Mouse (Mus musculus) MEL (cell line): ENCODE measurements at regions not wholly inside any gene's neighbourhood (a gene's known extent, or its start where the extent isn't known, plus 50 kb on each side); places are given as distances from the start of the nearest gene placed in this dataset.

Source experiments
- DNase-seq: peaks from one replicate; pipeline ENCODE4 v3.0.0; 2011; ENCODE audit warnings: low read depth, low spot score
- H3K27ac ChIP-seq: 2 replicates; pipeline ENCODE4 v1.5.1; 2012; ENCODE audit warnings: low read depth, mild to moderate bottlenecking, control low read depth, low read length, moderate library complexity; ENCODE audit not compliant: control insufficient read depth
- H3K27me3 ChIP-seq, 2 experiments: fragments of 150-350 bp in 1 of 2; sonication (generic) in 1 of 2; 2 replicates each; pipeline ENCODE4 v1.6.1; 2012; ENCODE audit warnings: low read length in 2 of 2, mild to moderate bottlenecking in 2 of 2, improper control_type of control experiment in 1 of 2, moderate library complexity in 1 of 2; ENCODE audit not compliant: insufficient read depth in 2 of 2, control insufficient read depth in 1 of 2
- H3K36me3 ChIP-seq, 2 experiments: 2 replicates each; pipeline ENCODE4 v1.6.1; 2012 to 2014; ENCODE audit warnings: low read length in 2 of 2, improper control_type of control experiment in 1 of 2, inconsistent platforms in 1 of 2, mild to moderate bottlenecking in 1 of 2; ENCODE audit not compliant: insufficient read depth in 2 of 2, control insufficient read depth in 1 of 2
- H3K4me1 ChIP-seq, 2 experiments: fragments of 150-350 bp in 1 of 2; sonication (generic) in 1 of 2; 2 replicates each; pipeline ENCODE4 v1.6.1; 2012; ENCODE audit warnings: low read length in 2 of 2, improper control_type of control experiment in 1 of 2, mild to moderate bottlenecking in 1 of 2; ENCODE audit not compliant: insufficient read depth in 2 of 2, control insufficient read depth in 1 of 2
- H3K4me3 ChIP-seq, 2 experiments: fragments of 150-350 bp in 1 of 2; sonication (generic) in 1 of 2; 2 replicates each; pipeline ENCODE4 v1.5.1; 2012; ENCODE audit warnings: low read depth in 2 of 2, low read length in 2 of 2, mild to moderate bottlenecking in 2 of 2, moderate library complexity in 2 of 2, control low read depth in 1 of 2, improper control_type of control experiment in 1 of 2; ENCODE audit not compliant: control insufficient read depth in 1 of 2, insufficient read depth in 1 of 2
- H3K79me2 ChIP-seq: 2 replicates; pipeline ENCODE4 v1.6.1; 2012; ENCODE audit warnings: mild to moderate bottlenecking, low read length, moderate library complexity; ENCODE audit not compliant: control insufficient read depth, poor library complexity, insufficient read depth
- H3K9ac ChIP-seq: 2 replicates; pipeline ENCODE4 v1.6.1; 2012; ENCODE audit warnings: low read depth, mild to moderate bottlenecking, control low read depth, low read length, moderate library complexity; ENCODE audit not compliant: control insufficient read depth, poor library complexity, severe bottlenecking
- H3K9me3 ChIP-seq: fragments of 150-350 bp; sonication (generic); replicated peaks from 2 replicates; pipeline ENCODE4 v1.6.1; 2012; ENCODE audit warnings: mild to moderate bottlenecking, low read length, improper control_type of control experiment, moderate library complexity; ENCODE audit not compliant: insufficient read depth
- CHD2 ChIP-seq: IDR thresholded peaks from 2 replicates; pipeline ENCODE4 v1.6.1; 2011; ENCODE audit warnings: low read length, improper control_type of control experiment
- EP300 ChIP-seq, 2 experiments: IDR thresholded peaks; 2 replicates each; pipeline ENCODE4 v1.6.1; 2011; ENCODE audit warnings: improper control_type of control experiment in 2 of 2, low read length in 2 of 2, low read depth in 1 of 2, mild to moderate bottlenecking in 1 of 2
- GATA1 ChIP-seq: IDR thresholded peaks from 2 replicates; pipeline ENCODE4 v1.6.1; 2011; ENCODE audit warnings: low read depth, low read length, improper control_type of control experiment
- HCFC1 ChIP-seq: IDR thresholded peaks from 2 replicates; pipeline ENCODE4 v1.6.1; 2012; ENCODE audit warnings: low read depth, mild to moderate bottlenecking, inconsistent platforms, low read length, improper control_type of control experiment, moderate library complexity
- JUND ChIP-seq: IDR thresholded peaks from 2 replicates; pipeline ENCODE4 v1.6.1; 2011; ENCODE audit warnings: low read depth, mild to moderate bottlenecking, improper control_type of control experiment, low read length
- MAX ChIP-seq: IDR thresholded peaks from 2 replicates; pipeline ENCODE4 v1.6.1; 2011; ENCODE audit warnings: low read length, improper control_type of control experiment
- MEF2A ChIP-seq: IDR thresholded peaks from 2 replicates; pipeline ENCODE4 v1.6.1; 2014; ENCODE audit warnings: low read depth, mild to moderate bottlenecking, inconsistent platforms, low read length, improper control_type of control experiment; ENCODE audit not compliant: poor library complexity, insufficient replicate concordance, severe bottlenecking; ENCODE audit errors: extremely low read depth
- MXI1 ChIP-seq: IDR thresholded peaks from 2 replicates; pipeline ENCODE4 v1.6.1; 2011; ENCODE audit warnings: mild to moderate bottlenecking, low read depth, low read length, improper control_type of control experiment
- MYB ChIP-seq: IDR thresholded peaks from 2 replicates; pipeline ENCODE4 v1.6.1; 2011; ENCODE audit warnings: mild to moderate bottlenecking, low read depth, low read length, improper control_type of control experiment
- MYC ChIP-seq: IDR thresholded peaks from 2 replicates; pipeline ENCODE4 v1.6.1; 2011; ENCODE audit warnings: low read depth, mild to moderate bottlenecking, low read length, improper control_type of control experiment, moderate library complexity
- NRF1 ChIP-seq: IDR thresholded peaks from 2 replicates; pipeline ENCODE4 v1.6.1; 2014; ENCODE audit warnings: low read depth, mild to moderate bottlenecking, inconsistent platforms, low read length, improper control_type of control experiment, moderate library complexity; ENCODE audit not compliant: poor library complexity, insufficient read depth, severe bottlenecking
- RCOR1 ChIP-seq: IDR thresholded peaks from 2 replicates; pipeline ENCODE4 v1.6.1; 2012; ENCODE audit warnings: low read depth, mild to moderate bottlenecking, inconsistent platforms, low read length, improper control_type of control experiment
- TAL1 ChIP-seq: IDR thresholded peaks from 2 replicates; pipeline ENCODE4 v1.6.1; 2012; ENCODE audit warnings: mild to moderate bottlenecking, inconsistent platforms, low read length, moderate library complexity, mixed read lengths
- UBTF ChIP-seq: IDR thresholded peaks from 2 replicates; pipeline ENCODE4 v1.6.1; 2012; ENCODE audit warnings: low read depth, mild to moderate bottlenecking, inconsistent platforms, low read length, improper control_type of control experiment, moderate library complexity, borderline replicate concordance; ENCODE audit not compliant: insufficient read depth
- ZMIZ1 ChIP-seq: IDR thresholded peaks from 2 replicates; pipeline ENCODE4 v1.6.1; 2012; ENCODE audit warnings: low read depth, mild to moderate bottlenecking, inconsistent platforms, low read length, improper control_type of control experiment, moderate library complexity

DNA sequence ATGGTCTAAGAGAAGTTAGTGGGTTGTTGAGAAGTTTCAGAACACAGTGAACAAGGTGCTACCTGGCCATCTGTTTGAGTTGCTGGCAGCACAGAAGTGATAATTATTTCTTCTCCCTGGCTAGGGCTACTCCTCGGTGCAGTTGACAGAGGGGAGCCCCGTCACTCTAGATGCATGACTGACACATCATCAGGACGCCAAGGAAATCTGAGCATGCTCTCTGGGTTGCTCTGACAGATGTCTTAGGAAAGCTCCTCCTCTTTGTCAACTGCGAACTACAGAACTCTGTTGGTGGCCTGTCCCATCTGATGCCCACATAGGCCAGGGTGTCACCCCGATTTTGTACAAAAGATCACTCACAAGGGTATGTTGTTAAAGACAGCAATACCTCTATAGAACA lies 278.7 kb downstream of the Cog6 start:
- Histone ChIP-seq H3K9ac (no peak overlapping the region), H3K27ac (no peak overlapping the region), H3K4me3 (no peak overlapping the region), H3K4me1 (no peaks in the 10 kb centered on the region), H3K9me3 (no peaks in the 10 kb centered on the region), H3K79me2 (no peaks in the 10 kb centered on the region), H3K36me3 (no peaks in the 10 kb centered on the region), H3K27me3 (no peaks in the 10 kb centered on the region)
- no peak for DNase-seq
- TF ChIP-seq MEF2A (no peak), MXI1 (no peak), ZMIZ1 (no peak), UBTF (no peak), HCFC1 (no peak), MYB (no peak), GATA1 (no peak), JUND (no peak)

DNA sequence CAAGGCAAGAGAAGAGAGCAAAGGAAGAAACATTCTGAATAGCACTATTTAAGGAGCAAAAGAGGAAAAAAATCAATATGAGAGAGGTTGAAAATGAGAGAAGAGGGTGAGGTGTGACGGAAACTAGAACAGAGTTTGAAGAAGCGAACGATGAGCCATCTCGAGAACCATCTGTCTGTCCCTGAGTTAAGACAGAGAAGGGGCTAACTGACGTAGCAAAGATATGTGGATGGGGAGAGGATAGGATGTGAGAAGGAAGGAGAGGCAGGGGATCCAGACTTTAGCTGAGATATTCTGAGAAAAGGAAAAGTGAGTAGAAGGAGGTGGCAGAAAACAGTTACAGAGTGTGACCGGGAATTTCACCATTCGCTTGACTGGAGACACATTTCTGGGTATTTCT lies 281.1 kb downstream of the Cog6 start:
- no peak for DNase-seq
- no peak for TF ChIP-seq MAX
- no peak for TF ChIP-seq TAL1
- Histone ChIP-seq H3K9ac (no peak overlapping the region), H3K36me3 (no peaks in the 10 kb centered on the region), H3K4me1 (no peaks in the 10 kb centered on the region), H3K27me3 (no peaks in the 10 kb centered on the region), H3K79me2 (no peaks in the 10 kb centered on the region), H3K4me3 (no peak overlapping the region), H3K27ac (no peak overlapping the region), H3K9me3 (no peaks in the 10 kb centered on the region)

DNA sequence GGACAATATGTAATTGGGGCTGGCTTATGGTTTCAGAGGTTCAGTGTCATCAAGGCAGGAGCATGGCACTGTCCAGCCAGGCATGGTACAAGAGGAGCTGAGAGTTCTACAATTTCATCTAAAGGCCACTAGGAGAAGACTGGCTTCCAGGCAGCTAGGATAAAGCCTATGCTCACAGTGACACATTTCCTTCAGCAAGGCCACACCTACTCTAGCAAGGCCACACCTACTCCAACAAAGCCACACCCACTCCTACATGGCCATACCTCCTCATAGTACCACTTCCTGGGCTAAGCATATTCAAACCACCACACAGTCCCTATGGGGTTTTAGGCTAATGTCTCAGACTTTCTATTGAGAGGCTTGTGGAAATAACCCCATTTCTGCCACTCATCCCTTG lies 285.1 kb downstream of the Cog6 start:
- H3K9ac ChIP-seq, result no peak overlapping the region
- no peak overlapping the region for H3K27ac ChIP-seq
- no peak overlapping the region for H3K4me3 ChIP-seq
- no peak for DNase-seq
- H3K36me3 ChIP-seq, result no peaks in the 10 kb centered on the region
- H3K4me1 ChIP-seq, result no peaks in the 10 kb centered on the region
- H3K79me2 ChIP-seq, result no peaks in the 10 kb centered on the region
- no peaks in the 10 kb centered on the region for H3K9me3 ChIP-seq
- TF ChIP-seq MYC (no peak), CHD2 (no peak), NRF1 (no peak), RCOR1 (no peak), MXI1 (no peak), EP300 (IDR thresholded peaks at IDR 0.05; ENCODE audit: low read depth in 1 of 2, low read length in 2 of 2) (no peak)
- TF ChIP-seq, all 39 proteins: peak for 0
- no peaks in the 10 kb centered on the region for H3K27me3 ChIP-seq
